Mouse (Mus musculus) thymus, postnatal 10 days (tissue): ENCODE results near the gene Avil.
"Not testable (repeated sequence)": the region's sequence is repeated elsewhere in the genome, so short reads cannot be mapped to it uniquely, and the experiment has no call there.

Experiments
- DNase-seq, 2 experiments: peaks; one replicate each; pipeline ENCODE4 v3.0.0; 2021; ENCODE audit warnings: low spot score in 2 of 2

Avil gene

DNA sequence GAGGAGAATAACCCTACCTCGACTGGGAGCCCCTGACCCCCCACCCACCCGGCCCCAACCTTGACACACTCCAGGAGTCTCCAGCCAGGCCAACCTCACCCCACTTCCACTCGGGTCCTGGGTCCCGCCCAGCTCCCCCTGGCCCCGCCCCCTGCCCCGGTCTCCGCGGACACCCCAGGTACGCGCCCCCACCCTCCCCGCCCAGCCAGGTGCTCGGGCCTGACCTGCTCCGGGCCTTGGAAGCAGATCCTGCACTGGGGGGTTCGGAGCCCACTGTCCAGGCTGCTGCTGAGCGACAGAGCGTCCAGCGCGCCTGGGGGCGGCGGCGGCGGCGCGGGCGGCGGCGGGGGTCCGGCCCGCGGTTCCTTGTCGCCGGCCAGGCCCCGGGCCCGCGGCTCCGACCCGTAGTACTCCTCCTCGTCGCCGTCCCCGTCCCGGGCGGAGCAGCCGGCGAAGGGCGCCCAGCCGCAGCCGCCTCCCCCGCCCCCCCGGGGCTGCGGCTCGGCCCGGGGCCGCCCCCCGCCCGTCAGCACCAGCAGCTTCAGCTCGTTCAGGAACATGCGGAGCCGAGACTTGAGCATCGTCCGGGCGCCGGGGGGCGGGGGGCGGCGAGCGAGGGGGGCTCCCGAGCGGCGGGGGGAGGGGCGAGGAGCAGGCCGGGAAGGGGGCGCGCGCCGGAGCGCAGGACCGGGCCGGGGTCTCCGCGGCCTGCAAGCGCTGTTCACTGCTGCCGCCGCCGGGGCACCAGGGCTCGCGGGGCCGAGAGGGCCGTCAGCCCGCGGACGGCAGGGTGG is 58.9 kb downstream of the Avil start:
- DNase-seq = no peak

DNA sequence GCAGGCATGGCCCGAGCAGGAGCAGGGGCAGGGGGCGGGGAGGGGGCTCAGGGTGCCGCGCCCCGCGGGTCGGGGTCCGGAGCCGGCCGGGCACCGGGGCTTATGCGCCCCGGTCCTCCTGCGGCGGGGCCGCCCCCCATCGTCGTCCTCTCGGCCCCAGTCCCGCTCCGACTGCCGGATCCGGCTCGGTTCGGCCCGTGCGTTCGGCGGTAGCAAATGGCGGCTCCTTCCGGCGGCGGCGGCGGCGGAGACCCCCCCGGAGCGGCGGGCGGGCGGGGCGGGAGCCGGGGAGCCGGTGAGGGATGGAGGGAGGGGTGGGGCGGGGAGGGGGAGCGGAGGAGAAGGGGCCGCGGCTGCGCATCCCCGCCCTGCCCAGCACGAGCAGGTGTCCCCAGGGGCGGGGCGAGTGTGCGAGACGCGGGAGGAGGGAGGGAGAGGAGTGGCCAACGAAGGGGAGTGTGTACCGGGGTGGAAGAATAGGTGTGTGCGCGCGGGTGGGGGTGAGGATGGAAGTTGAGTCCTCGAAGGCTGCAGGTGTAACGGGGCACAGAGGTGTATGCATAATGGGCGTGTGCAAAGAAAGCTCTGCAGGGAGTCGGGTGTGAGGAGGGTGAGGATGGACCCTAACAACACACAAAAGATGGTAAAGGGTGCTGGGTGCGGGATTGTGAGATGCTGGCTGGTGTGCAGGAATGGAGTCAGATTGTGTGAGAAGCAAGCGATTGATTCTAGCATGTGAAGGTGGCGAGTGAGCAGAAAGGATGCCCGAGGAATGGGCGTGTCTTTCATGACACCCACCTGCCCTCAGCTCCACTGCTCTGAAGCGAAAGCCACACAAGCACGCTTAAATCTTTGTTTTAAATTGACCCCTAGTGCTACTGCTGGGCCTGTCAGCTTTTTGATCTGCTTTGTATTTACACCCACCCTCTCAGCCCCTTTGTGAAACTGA is 59.7 kb downstream of the Avil start, which contains the start of gene March9:
Gene March9, minus strand, starts transcription at position 217 of the 949 bp plus-strand sequence.
- DNase-seq = peak; percentile 70 to 74

DNA sequence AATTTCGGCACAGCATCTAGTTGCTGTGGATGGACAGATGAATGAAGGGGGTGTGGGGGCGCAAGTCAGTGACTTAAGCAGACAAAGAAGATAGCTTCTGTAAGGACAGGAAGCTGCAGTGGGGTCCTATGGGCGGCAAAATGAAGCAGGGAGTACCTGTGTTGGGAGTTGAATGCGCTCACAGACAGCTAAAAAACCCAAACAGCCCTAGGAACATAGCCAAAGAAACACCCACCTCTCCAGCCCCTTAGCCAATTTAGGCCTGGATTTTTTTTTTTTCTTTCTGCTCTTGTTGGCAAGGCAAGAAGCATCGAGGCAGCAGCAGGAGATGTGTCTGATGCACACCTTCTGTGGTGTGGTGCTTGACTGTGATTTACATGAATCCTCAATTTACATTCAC is 60.6 kb downstream of the Avil start:
- no peak for DNase-seq

DNA sequence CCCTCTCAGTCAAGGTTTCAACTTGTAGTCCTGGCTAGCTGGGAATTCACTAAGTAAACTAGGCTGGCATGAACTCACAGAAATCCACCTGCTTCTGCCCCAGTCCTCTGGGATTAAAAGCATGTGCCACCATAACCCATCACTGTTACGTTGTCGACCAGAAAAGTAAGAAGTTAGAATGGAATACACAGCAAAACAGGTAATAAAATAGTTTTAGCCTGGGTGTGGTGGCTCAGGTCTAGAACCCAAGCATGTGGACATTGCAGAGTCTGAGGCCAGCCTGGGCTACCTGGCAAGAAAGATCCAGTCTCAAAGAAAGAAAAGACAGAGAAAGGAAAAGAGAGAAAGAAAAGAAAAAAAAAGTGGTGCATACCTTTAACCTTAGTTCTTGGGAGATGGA is 61.0 kb downstream of the Avil start:
- no peak for DNase-seq

DNA sequence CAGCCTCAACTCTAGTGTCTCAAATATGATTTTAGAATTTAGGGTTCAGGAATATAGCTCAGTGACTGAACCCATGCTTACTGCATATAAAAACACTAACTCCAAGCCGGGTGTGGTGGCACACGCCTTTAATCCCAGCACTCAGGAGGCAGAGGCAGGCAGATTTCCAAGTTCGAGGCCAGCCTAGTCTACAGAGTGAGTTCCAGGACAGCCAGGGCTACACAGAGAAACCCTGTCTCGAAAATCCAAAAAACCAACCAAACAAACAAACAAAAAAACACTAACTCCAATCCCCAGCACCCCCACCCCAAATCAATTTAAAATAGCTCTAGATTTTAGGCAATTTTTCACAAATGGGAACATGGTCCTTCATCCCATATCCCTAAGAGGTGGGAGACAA is 61.6 kb downstream of the Avil start:
- DNase-seq = not testable (repeated sequence)

DNA sequence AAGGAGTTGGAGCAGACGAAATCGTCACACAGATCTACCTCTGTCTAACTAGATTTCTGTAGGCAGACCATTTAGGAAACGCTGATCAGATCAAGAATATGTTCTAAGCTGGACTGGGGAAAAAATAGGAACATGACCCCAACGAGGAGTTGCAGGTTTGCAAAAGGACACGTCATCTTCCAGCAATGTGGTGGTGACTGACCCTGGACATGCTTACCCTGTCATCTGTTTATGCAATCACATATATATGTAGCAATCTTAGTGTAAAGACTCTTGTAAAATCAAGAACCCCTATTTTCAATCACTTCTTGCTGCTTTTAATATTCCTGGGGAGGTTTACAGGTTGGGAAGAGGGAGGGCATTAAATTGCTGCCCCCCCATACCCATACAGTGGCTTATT is 62.0 kb downstream of the Avil start:
- no peak for DNase-seq

DNA sequence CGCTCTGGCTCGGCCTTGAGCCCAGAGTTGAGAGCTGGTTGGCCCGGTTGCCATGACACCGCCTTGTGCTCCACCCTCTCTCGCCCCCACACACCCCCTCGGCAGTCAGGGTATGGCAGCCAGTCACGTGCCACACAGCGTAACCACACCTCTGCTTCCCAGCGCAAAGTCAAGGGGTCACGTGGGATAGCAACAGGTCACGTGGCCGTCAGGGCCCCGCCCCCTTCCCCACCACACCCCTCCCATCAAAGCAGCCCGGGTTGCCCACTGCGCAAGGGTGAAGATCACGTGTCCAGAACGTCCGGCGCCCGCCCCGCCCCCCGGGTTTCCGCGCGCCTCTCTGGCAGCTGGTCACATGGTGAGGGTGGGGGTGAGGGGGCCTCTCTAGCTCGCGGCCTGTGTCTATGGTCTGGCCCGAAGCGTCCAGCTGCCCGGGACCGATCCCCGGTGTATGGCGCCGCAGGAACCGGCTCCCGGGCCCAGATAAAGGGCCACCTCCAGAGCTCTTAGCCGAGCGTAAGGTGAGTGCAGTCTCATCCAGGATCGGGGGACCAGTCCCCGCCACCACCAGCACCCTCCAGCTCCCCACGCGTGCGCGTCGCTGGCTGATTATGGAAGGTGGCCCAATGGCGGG is 62.8 kb downstream of the Avil start, which contains the start of gene Cdk4:
Gene Cdk4, plus strand, starts transcription at position 296 of the 634 bp plus-strand sequence.
- peak; percentile 94 for DNase-seq

DNA sequence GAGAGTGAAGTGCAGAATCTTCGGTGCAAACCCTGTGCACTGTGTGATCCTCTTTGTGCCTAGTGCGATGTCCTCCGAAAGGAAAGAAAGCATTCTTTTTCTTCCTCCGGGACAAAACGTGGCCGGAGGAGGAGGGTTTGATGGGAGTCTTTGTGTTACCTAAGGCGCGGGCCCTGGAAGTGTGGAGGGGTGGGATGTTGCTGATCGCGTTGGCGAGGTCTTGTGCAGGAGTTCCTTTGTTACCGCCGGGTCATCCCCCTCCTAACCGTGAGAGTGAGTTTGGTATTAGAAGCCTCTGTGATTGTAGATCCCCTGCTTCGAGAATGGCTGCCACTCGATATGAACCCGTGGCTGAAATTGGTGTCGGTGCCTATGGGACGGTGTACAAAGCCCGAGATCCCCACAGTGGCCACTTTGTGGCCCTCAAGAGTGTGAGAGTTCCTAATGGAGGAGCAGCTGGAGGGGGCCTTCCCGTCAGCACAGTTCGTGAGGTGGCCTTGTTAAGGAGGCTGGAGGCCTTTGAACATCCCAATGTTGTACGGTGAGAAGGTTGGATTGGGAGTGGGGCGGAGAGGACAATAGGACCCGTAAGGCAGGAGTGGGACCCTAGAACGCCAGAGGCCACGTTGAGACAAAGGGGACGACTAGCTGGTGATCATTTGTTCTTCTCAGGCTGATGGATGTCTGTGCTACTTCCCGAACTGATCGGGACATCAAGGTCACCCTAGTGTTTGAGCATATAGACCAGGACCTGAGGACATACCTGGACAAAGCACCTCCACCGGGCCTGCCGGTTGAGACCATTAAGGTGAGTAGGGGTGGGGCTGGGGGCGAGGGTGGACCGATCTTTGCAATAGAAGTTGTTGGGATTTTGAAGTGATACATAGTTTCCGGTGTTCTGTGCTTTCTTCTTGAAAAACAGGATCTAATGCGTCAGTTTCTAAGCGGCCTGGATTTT is 63.7 kb downstream of the Avil start:
- DNase-seq = no peak

DNA sequence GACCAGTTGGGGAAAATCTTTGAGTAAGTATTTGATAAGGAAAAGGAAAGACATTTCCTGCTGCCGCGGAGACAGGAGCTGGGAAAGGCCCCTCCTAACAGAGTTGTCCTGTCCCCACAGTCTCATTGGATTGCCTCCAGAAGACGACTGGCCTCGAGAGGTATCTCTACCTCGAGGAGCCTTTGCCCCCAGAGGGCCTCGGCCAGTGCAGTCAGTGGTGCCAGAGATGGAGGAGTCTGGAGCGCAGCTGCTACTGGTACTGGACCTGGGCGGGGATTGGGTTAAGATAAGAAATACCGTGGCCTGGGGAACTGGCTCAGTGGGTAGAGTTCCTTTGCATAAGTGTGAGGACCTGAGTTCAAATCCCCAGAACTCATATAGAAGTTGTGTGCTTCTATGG is 65.5 kb downstream of the Avil start:
- no peak for DNase-seq

DNA sequence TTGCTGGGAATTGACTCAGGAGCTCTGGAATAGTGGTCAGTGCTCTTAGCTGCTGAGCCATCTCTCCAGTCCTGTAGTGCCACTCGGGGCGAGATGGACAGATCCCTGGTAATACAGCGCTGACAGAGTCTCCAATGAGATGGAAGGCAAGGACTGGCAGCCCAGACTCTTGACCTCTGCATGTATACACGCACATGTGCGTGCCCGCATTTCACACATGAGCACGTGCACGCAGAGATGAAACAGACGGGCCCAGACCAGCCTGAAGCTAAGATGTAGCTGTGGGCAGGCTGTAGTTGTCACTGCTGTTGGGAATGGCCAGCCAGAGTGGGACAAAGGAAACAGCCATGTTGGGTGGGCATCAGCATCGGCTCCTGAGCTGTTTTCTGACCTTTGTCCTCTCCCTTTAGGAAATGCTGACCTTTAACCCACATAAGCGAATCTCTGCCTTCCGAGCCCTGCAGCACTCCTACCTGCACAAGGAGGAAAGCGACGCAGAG is 66.1 kb downstream of the Avil start:
- no peak for DNase-seq

DNA sequence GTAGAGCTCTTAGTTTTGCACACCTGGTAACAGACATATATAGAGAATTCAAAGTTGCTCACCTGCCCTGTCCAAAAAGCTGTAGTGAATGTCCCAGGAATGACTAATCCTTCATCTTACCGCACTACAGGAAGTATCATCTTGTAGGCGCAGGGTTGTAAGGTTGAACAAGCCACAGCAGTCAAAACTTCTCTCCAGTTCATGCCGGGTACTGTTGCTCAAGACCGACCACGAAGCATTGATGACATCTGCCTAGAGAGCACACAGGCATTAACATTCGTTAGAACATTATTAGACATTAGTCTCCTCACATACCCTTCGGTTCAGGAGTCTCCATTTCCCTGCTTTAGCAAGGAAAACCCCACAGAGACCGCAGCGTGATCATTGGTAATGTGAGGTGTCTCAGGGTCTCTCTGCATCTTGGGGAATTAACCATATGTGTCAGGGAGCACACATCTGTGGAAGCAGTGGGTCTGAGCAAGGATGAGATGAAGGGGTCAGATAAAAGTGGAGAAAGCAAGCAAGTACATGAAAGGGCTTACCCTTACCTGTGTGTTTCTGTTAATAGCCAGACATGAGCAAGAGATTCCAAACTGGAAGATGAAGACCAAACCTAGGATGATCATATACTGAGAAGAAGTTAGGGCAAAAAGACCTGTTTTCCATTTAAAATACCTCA is 68.0 kb downstream of the Avil start:
- DNase-seq = no peak

DNA sequence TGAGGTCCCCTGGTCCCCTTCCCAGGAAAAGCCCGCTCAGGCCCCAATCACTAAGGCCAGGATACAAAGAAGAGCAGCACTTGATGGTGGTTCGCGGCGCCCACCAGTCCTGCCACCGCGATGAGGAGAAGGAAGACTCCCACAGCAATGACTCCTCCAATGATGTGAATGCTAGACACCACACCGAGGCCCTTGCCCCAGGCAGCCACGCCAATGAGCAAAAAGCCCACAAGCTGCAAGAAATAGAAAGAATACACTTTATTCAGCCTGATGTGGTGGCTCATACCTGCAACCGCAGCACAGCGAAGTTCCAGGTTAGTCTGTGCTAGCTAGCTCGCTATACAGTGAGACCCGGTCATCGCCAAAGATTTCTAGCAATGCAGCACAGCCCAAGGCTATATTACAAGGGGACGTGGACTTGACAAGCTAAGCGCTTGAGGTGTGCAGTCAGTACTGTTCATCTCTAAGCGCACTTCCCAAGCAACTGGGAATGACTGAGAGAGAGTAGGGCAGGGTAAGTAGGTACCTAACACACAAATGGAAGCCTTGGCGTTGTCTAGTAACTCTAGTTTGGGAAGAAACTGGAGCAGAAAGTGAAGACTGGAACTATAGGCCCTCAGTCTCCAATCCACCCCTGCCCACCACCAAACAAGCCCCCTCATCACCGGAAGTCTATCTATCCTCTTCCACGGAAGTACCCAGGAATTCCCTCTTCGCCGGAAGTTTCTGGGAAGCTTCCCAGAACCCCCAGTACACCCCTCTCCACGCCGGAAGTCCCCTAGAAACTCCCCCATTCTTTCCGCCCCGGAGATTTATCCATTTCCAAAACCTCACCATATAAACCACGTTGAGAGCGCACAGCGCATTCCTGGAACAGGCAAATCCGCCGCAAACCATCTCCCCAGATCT is 69.0 kb downstream of the Avil start:
- no peak for DNase-seq
